8 mouse cellular contexts compared by ENCODE assay signal in the genomic region with DNA sequence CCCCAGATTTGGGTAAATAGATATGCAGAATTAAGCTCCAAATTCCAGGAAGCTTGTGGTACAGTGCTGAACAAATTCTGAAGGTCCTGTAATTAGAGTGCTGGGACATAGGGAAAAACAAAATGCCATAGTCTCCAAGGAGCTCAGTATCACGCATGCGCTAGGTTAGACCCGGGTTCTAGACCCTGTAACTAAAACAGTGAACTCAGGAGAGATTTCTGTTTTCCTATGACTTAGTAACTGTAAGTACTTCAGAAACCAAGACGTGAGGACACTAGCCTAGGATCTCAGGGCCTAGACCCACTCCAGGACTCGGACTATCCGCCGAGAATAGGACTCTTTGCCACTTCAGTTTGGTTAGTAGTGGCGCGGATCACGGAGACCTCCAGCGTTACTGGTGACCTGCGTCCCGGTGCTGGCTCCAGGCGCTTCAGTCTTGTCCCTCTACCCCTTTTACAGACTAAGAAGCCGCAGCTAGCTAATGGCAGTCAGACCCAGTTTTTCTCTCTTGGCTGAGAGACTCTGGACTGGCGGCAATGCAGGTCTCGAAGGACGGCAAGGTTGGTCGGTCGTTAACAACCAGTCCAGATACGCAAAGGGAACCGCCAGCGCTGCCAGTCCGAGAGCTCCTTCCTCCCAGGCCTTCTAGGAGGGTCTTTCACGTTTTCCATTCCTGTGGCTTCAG. TPM values are rescaled to one million over a fixed set of nuclear protein-coding genes. Genes with fewer than 3 reads are reported as not detected.
DNase-seq lines count a peak whose midpoint lies in the region; ATAC-seq and TF ChIP-seq lines count a peak whose summit lies in the region.

No protein-coding gene starts in this region.

- H3K4me3 ChIP-seq in C2C12 (ENCODE audit: insufficient read depth, poor library complexity, severe bottlenecking) = peak overlapping the region; percentile 77
- peak overlapping the region; percentile 83 for H3K4me3 ChIP-seq in cerebellum, adult 2 months (replicated peaks; ENCODE audit: insufficient read depth, low read depth, low read length)
- peak overlapping the region; percentile 79 for H3K4me3 ChIP-seq in forebrain, embryonic 16.5 days (replicated peaks; ENCODE audit: low read length)
- H3K4me3 ChIP-seq in intestine, postnatal 0 days (ENCODE audit: low read depth, low read length) = peak overlapping the region; percentile 73
- H3K4me3 ChIP-seq in lung, embryonic 15.5 days = peak overlapping the region; percentile 61

- H3K9ac ChIP-seq in forebrain, embryonic 16.5 days (replicated peaks; ENCODE audit: low read depth, low read length) = peak overlapping the region; percentile 84
- H3K9ac ChIP-seq in intestine, postnatal 0 days (ENCODE audit: low read depth, low read length) = peak overlapping the region; percentile 76
- peak overlapping the region; percentile 88 for H3K9ac ChIP-seq in lung, embryonic 15.5 days

- peaks cover 16% of the 10 kb centered on the region for H3K4me1 ChIP-seq in cerebellum, adult 2 months (ENCODE audit: control insufficient read depth, insufficient read depth, low read length)
- peaks cover 35% of the 10 kb centered on the region for H3K4me1 ChIP-seq in forebrain, embryonic 16.5 days (replicated peaks; ENCODE audit: control insufficient read depth, insufficient read depth, low read length)
- H3K4me1 ChIP-seq in intestine, postnatal 0 days (replicated peaks; ENCODE audit: control insufficient read depth, insufficient read depth, low read length) = peaks cover 4% of the 10 kb centered on the region; the same call in 1 of the 2 replicates
- peaks cover 65% of the 10 kb centered on the region for H3K4me1 ChIP-seq in lung, embryonic 15.5 days

- peak overlapping the region; percentile 86 for H3ac ChIP-seq in C2C12 (ENCODE audit: control insufficient read depth, insufficient read length, low read depth)

- H3K27me3 ChIP-seq in C2C12 (ENCODE audit: control insufficient read depth, insufficient read depth, insufficient read length) = no peaks in the 10 kb centered on the region
- no peaks in the 10 kb centered on the region for H3K27me3 ChIP-seq in cerebellum, adult 2 months (ENCODE audit: control insufficient read depth, insufficient read depth, low read length)
- no peaks in the 10 kb centered on the region for H3K27me3 ChIP-seq in forebrain, embryonic 16.5 days (replicated peaks; ENCODE audit: control insufficient read depth, insufficient read depth, low read length)
- no peaks in the 10 kb centered on the region for H3K27me3 ChIP-seq in intestine, postnatal 0 days (replicated peaks; ENCODE audit: control insufficient read depth, insufficient read depth, low read length)
- no peaks in the 10 kb centered on the region for H3K27me3 ChIP-seq in lung, embryonic 15.5 days

- H3K4me2 ChIP-seq in forebrain, embryonic 16.5 days (ENCODE audit: low read length) = peak overlapping the region; percentile 92
- peak overlapping the region; percentile 92 for H3K4me2 ChIP-seq in intestine, postnatal 0 days (replicated peaks; ENCODE audit: low read depth)
- peak overlapping the region; percentile 67 for H3K4me2 ChIP-seq in lung, embryonic 15.5 days

- no peaks in the 10 kb centered on the region for H3K36me3 ChIP-seq in C2C12 (ENCODE audit: control insufficient read depth, insufficient read depth)
- no peaks in the 10 kb centered on the region for H3K36me3 ChIP-seq in forebrain, embryonic 16.5 days (ENCODE audit: control insufficient read depth, insufficient read depth)
- H3K36me3 ChIP-seq in intestine, postnatal 0 days (ENCODE audit: control insufficient read depth, insufficient read depth) = no peaks in the 10 kb centered on the region
- 0 out of 2 replicates have a peak, but pooled peaks cover 7% of the 10 kb centered on the region for H3K36me3 ChIP-seq in lung, embryonic 15.5 days

- under 1% methylated on average over 25 of the region's 25 CpGs for WGBS in cerebellum, adult 2 months
- WGBS in forebrain, embryonic 16.5 days = 2% methylated on average over 25 of the region's 25 CpGs
- 2% methylated on average over 25 of the region's 25 CpGs for WGBS in intestine, postnatal 0 days
- under 1% methylated on average over 25 of the region's 25 CpGs for WGBS in lung, embryonic 15.5 days

- H3K79me3 ChIP-seq in C2C12 (ENCODE audit: low read depth) = peaks cover under 1% of the 10 kb centered on the region

- peak overlapping the region; percentile 48 for H3K27ac ChIP-seq in cerebellum, adult 2 months (ENCODE audit: insufficient read depth, low read length)
- H3K27ac ChIP-seq in forebrain, embryonic 16.5 days (ENCODE audit: low read length) = peak overlapping the region; percentile 93
- H3K27ac ChIP-seq in intestine, postnatal 0 days (ENCODE audit: low read depth, low read length) = peak overlapping the region; percentile 92
- peak overlapping the region; percentile 90 for H3K27ac ChIP-seq in lung, embryonic 15.5 days

- DNase-seq in 416B (ENCODE audit: low read depth) = peak; percentile 48
- DNase-seq in cerebellum, adult 2 months = peak; percentile 55 to 71
- DNase-seq in spleen, adult 12 weeks (ENCODE audit: low spot score) = peak; percentile 30

- no peak for TF ChIP-seq POLR2A in cerebellum, adult 2 months (IDR thresholded peaks at IDR 0.05; ENCODE audit: borderline replicate concordance, insufficient read depth, low read length)

- H3K9me3 ChIP-seq in forebrain, embryonic 16.5 days (ENCODE audit: control insufficient read depth, low read length) = no peaks in the 10 kb centered on the region
- no peaks in the 10 kb centered on the region for H3K9me3 ChIP-seq in intestine, postnatal 0 days (ENCODE audit: control insufficient read depth)
- no peaks in the 10 kb centered on the region for H3K9me3 ChIP-seq in lung, embryonic 15.5 days

- no peak for TF ChIP-seq CTCF in C2C12 (IDR thresholded peaks at IDR 0.05; ENCODE audit: control insufficient read depth, insufficient read depth, insufficient read length)
- TF ChIP-seq CTCF in cerebellum, adult 2 months (IDR thresholded peaks at IDR 0.05; ENCODE audit: borderline replicate concordance, insufficient read depth, low read depth, low read length) = no peak
- no peak for TF ChIP-seq CTCF in intestine, postnatal 0 days (IDR thresholded peaks at IDR 0.05; ENCODE audit: low read depth)

- peaks cover 22% of the 10 kb centered on the region for H3K79me2 ChIP-seq in C2C12 (ENCODE audit: control insufficient read depth, insufficient read depth)

- no peak for ATAC-seq in forebrain, embryonic 16.5 days
- no peak for ATAC-seq in intestine, postnatal 0 days
- no peak for ATAC-seq in lung, embryonic 15.5 days (ENCODE audit: borderline replicate concordance, extremely low read depth, low FRiP score, low TSS enrichment)
- ATAC-seq in inflammation-experienced regulatory T-cells, adult 6 months = no peak

TF ChIP-seq in C2C12, 6 proteins besides CTCF, POLR2A, EP300 and RAD21:
- TF ChIP-seq MYOD1 (IDR thresholded peaks at IDR 0.05; ENCODE audit: control insufficient read depth, insufficient read length, low read depth) (no peak), FOSL1 (IDR thresholded peaks at IDR 0.05; ENCODE audit: insufficient read depth, low read length, poor library complexity, severe bottlenecking) (no peak), USF1 (IDR thresholded peaks at IDR 0.05; ENCODE audit: low read depth) (no peak), MYOG (IDR thresholded peaks at IDR 0.05; ENCODE audit: control insufficient read depth, extremely low read depth, insufficient read length) (no peak), CEBPB (IDR thresholded peaks at IDR 0.05; ENCODE audit: low read depth) (no peak), MAX (IDR thresholded peaks at IDR 0.05) (no peak)

RNA-seq across cellular contexts. Expression of gene Mtmr4, which starts 1.0 kb away (rescaled TPM):
- polyA plus RNA-seq in C2C12 (2012; fragmentation: generic; extraction: Trizol) = 28.0 TPM
- polyA plus RNA-seq in cerebellum, adult 2 months (2012; rRNA removed) = 66.9 and 67.8 TPM in 2 replicates
- 65.1 and 71.5 TPM in 2 replicates for polyA plus RNA-seq in forebrain, embryonic 16.5 days (2015; fragmentation: Nextera tagmentation; extraction: Ambion mirVana)
- 11.1 and 12.2 TPM in 2 replicates for polyA plus RNA-seq in intestine, postnatal 0 days (2015; fragmentation: Nextera tagmentation; extraction: Ambion mirVana)
- polyA plus RNA-seq in lung, embryonic 15.5 days (2015; fragmentation: Nextera tagmentation; extraction: Ambion mirVana) = 34.8 and 34.9 TPM in 2 replicates
- polyA plus RNA-seq in inflammation-experienced regulatory T-cells, adult 6 months (2017; shearing (Covaris generic)) = 10 to 100 TPM in 2 of 3 experiments, 1 to 10 TPM in 1; 8.4 to 10.3 (median 10.3) TPM

RNA-seq across cellular contexts. Expression of gene Sept4, which starts 22.3 kb away (rescaled TPM):
- polyA plus RNA-seq in C2C12 (2012; fragmentation: generic; extraction: Trizol) = 0.19 TPM
- polyA plus RNA-seq in cerebellum, adult 2 months (2012; rRNA removed) = 962 and 1,033 TPM in 2 replicates
- 21.9 and 22.9 TPM in 2 replicates for polyA plus RNA-seq in forebrain, embryonic 16.5 days (2015; fragmentation: Nextera tagmentation; extraction: Ambion mirVana)
- polyA plus RNA-seq in intestine, postnatal 0 days (2015; fragmentation: Nextera tagmentation; extraction: Ambion mirVana) = 47.2 and 47.3 TPM in 2 replicates
- polyA plus RNA-seq in lung, embryonic 15.5 days (2015; fragmentation: Nextera tagmentation; extraction: Ambion mirVana) = 76.8 and 85.6 TPM in 2 replicates
- 1 to 10 TPM in 2 of 3 experiments, under 1 TPM in 1; 0.28 to 1.9 (median 1.8) TPM for polyA plus RNA-seq in inflammation-experienced regulatory T-cells, adult 6 months (2017; shearing (Covaris generic))

RNA-seq across cellular contexts. Expression of gene Gm11492, which starts 24.5 kb away (rescaled TPM):
- not detected for polyA plus RNA-seq in C2C12 (2012; fragmentation: generic; extraction: Trizol)
- not detected in 2 replicates for polyA plus RNA-seq in cerebellum, adult 2 months (2012; rRNA removed)
- polyA plus RNA-seq in forebrain, embryonic 16.5 days (2015; fragmentation: Nextera tagmentation; extraction: Ambion mirVana) = not detected in 2 replicates
- polyA plus RNA-seq in intestine, postnatal 0 days (2015; fragmentation: Nextera tagmentation; extraction: Ambion mirVana) = not detected in 2 replicates
- polyA plus RNA-seq in lung, embryonic 15.5 days (2015; fragmentation: Nextera tagmentation; extraction: Ambion mirVana) = not detected in 2 replicates
- polyA plus RNA-seq in inflammation-experienced regulatory T-cells, adult 6 months (2017; shearing (Covaris generic)) = not detected

RNA-seq across cellular contexts. Expression of gene Hsf5, which starts 26.0 kb away (rescaled TPM):
- polyA plus RNA-seq in C2C12 (2012; fragmentation: generic; extraction: Trizol) = 0.02 TPM
- 0.36 and 0.43 TPM in 2 replicates for polyA plus RNA-seq in cerebellum, adult 2 months (2012; rRNA removed)
- 0.45 and 0.46 TPM in 2 replicates for polyA plus RNA-seq in forebrain, embryonic 16.5 days (2015; fragmentation: Nextera tagmentation; extraction: Ambion mirVana)
- polyA plus RNA-seq in intestine, postnatal 0 days (2015; fragmentation: Nextera tagmentation; extraction: Ambion mirVana) = 0.05 TPM in 1 of 2 replicates, not detected in the other
- polyA plus RNA-seq in lung, embryonic 15.5 days (2015; fragmentation: Nextera tagmentation; extraction: Ambion mirVana) = 0.15 and 0.21 TPM in 2 replicates
- polyA plus RNA-seq in inflammation-experienced regulatory T-cells, adult 6 months (2017; shearing (Covaris generic)) = under 1 TPM; 0.21 to 0.34 (median 0.23) TPM

Comparison
In these comparisons a context has a peak if more than half of its experiments do, and no peak if none do; other contexts are left out.
1. RNA of gene Sept4, which starts 22.3 kb away (polyA plus RNA-seq): 962 to 1,033 TPM in cerebellum, adult 2 months; 76.8 to 85.6 TPM in lung, embryonic 15.5 days, 47.2 to 47.3 TPM in intestine, postnatal 0 days, 21.9 to 22.9 TPM in forebrain, embryonic 16.5 days, 0.28 to 1.9 TPM in inflammation-experienced regulatory T-cells, adult 6 months and 0.19 TPM in C2C12 (single experiment); every median in the first group is over 10 times any median in the second.
2. Peak in every context shown above with its lines, with median percentiles within 50 percentile points of each other: DNase-seq, H3K4me3 ChIP-seq, H3K27ac ChIP-seq, H3K4me2 ChIP-seq and H3K9ac ChIP-seq.